Mouse (Mus musculus) stomach, postnatal 0 days (tissue): Measurements from ENCODE around the gene Kcnma1.

Experiments
- CTCF ChIP-seq: IDR thresholded peaks from 2 replicates; pipeline ENCODE4 v1.5.1; 2016; ENCODE audit warnings: antibody characterized with exemption, low read depth, mild to moderate bottlenecking, moderate library complexity
- EP300 ChIP-seq: optimal IDR thresholded peaks from 2 replicates; pipeline ENCODE3; 2016; ENCODE audit warnings: antibody characterized with exemption

- TF ChIP-seq EP300: no peak
- TF ChIP-seq CTCF: no peak
Observed at GRCm38 (mm10) chr14:23385776-23386608, 628.3 kb downstream of the Kcnma1 start.
